Mouse (Mus musculus): Measurements from ENCODE around the gene Wnt5b. TPM values are rescaled to one million over a fixed set of nuclear protein-coding genes. Genes with fewer than 3 reads are reported as not detected.

Wnt5b gene
- polyA plus RNA-seq, 1 experiment: 0.04 TPM

GRCm38 (mm10) chr6:119437894-119438761, 106.0 kb downstream of the Wnt5b start:
- TF ChIP-seq MYOD1 (IDR thresholded peaks at IDR 0.05; ENCODE audit: control insufficient read depth in 1 of 3, insufficient read length in 2 of 3, low read depth in 2 of 3) (no peak), REST (IDR thresholded peaks at IDR 0.05; ENCODE audit: insufficient read depth, insufficient read length) (no peak), POLR2A (IDR thresholded peaks at IDR 0.05; ENCODE audit: insufficient read length, low read depth) (no peak), MAX (IDR thresholded peaks at IDR 0.05; ENCODE audit: low read depth) (no peak), TCF3 (IDR thresholded peaks at IDR 0.05; ENCODE audit: insufficient read length, low read depth) (no peak), POLR2AphosphoS2 (IDR thresholded peaks at IDR 0.05; ENCODE audit: insufficient read length, low read depth) (no peak), USF1 (IDR thresholded peaks at IDR 0.05; ENCODE audit: low read depth) (no peak), MYOG (IDR thresholded peaks at IDR 0.05; ENCODE audit: control insufficient read depth in 1 of 3, insufficient read depth in 1 of 3, insufficient read length in 2 of 3, low read depth in 2 of 3) (no peak), CEBPB (IDR thresholded peaks at IDR 0.05; ENCODE audit: insufficient read depth, poor library complexity, severe bottlenecking) (no peak), TCF12 (IDR thresholded peaks at IDR 0.05; ENCODE audit: insufficient read depth, poor library complexity, severe bottlenecking) (no peak), SRF (IDR thresholded peaks at IDR 0.05; ENCODE audit: control insufficient read depth, insufficient read length, low read depth) (no peak)
- H3K36me3 ChIP-seq (ENCODE audit: control insufficient read depth, insufficient read depth): no peaks in the 10 kb centered on the region
- no peaks in the 10 kb centered on the region for H3K79me2 ChIP-seq (ENCODE audit: control insufficient read depth, insufficient read depth)
- no peak overlapping the region for H3ac ChIP-seq (ENCODE audit: control insufficient read depth, insufficient read length)
- H3K4me2 ChIP-seq (ENCODE audit: low read depth): no peak overlapping the region
- H3K27me3 ChIP-seq (ENCODE audit: control insufficient read depth, insufficient read depth, insufficient read length): peaks cover 26% of the 10 kb centered on the region
- H3K4me3 ChIP-seq: no peak overlapping the region

- Histone ChIP-seq H3ac (ENCODE audit: control insufficient read depth, insufficient read length) (no peak overlapping the region), H3K79me2 (ENCODE audit: control insufficient read depth, insufficient read depth) (no peaks in the 10 kb centered on the region), H3K36me3 (ENCODE audit: control insufficient read depth, insufficient read depth) (no peaks in the 10 kb centered on the region), H3K4me3 (no peak overlapping the region), H3K27me3 (ENCODE audit: control insufficient read depth, insufficient read depth, insufficient read length) (peaks cover 18% of the 10 kb centered on the region), H3K4me2 (ENCODE audit: low read depth) (no peak overlapping the region)
- TF ChIP-seq SRF (IDR thresholded peaks at IDR 0.05; ENCODE audit: control insufficient read depth, insufficient read length, low read depth) (no peak), MYOG (IDR thresholded peaks at IDR 0.05; ENCODE audit: control insufficient read depth in 1 of 3, insufficient read depth in 1 of 3, insufficient read length in 2 of 3, low read depth in 2 of 3) (no peak), MYOD1 (IDR thresholded peaks at IDR 0.05; ENCODE audit: control insufficient read depth in 1 of 3, insufficient read length in 2 of 3, low read depth in 2 of 3) (no peak), MAX (IDR thresholded peaks at IDR 0.05; ENCODE audit: low read depth) (no peak), POLR2AphosphoS2 (IDR thresholded peaks at IDR 0.05; ENCODE audit: insufficient read length, low read depth) (no peak), POLR2A (IDR thresholded peaks at IDR 0.05; ENCODE audit: insufficient read length, low read depth) (no peak), USF1 (IDR thresholded peaks at IDR 0.05; ENCODE audit: low read depth) (no peak), REST (IDR thresholded peaks at IDR 0.05; ENCODE audit: insufficient read depth, insufficient read length) (no peak), TCF12 (IDR thresholded peaks at IDR 0.05; ENCODE audit: insufficient read depth, poor library complexity, severe bottlenecking) (no peak), E2F4 (IDR thresholded peaks at IDR 0.05; ENCODE audit: insufficient read depth) (no peak)
Measured at GRCm38 (mm10) chr6:119434394-119434793, 109.8 kb downstream of the Wnt5b start.

- no peak overlapping the region for H3K4me3 ChIP-seq
- no peaks in the 10 kb centered on the region for H3K27me3 ChIP-seq (ENCODE audit: control insufficient read depth, insufficient read depth, insufficient read length)
- H3K79me2 ChIP-seq (ENCODE audit: control insufficient read depth, insufficient read depth): no peaks in the 10 kb centered on the region
- no peaks in the 10 kb centered on the region for H3K36me3 ChIP-seq (ENCODE audit: control insufficient read depth, insufficient read depth)
- TF ChIP-seq USF1 (IDR thresholded peaks at IDR 0.05; ENCODE audit: low read depth): no peak
- no peak for TF ChIP-seq TCF3 (IDR thresholded peaks at IDR 0.05; ENCODE audit: insufficient read length, low read depth)
- TF ChIP-seq SRF (IDR thresholded peaks at IDR 0.05; ENCODE audit: control insufficient read depth, insufficient read length, low read depth): no peak
- TF ChIP-seq POLR2AphosphoS2 (IDR thresholded peaks at IDR 0.05; ENCODE audit: insufficient read length, low read depth): no peak
- no peak for TF ChIP-seq POLR2A (IDR thresholded peaks at IDR 0.05; ENCODE audit: insufficient read length, low read depth)
- no peak for TF ChIP-seq MYOD1 (IDR thresholded peaks at IDR 0.05; ENCODE audit: control insufficient read depth in 1 of 3, insufficient read length in 2 of 3, low read depth in 2 of 3)
- no peak for TF ChIP-seq E2F4 (IDR thresholded peaks at IDR 0.05; ENCODE audit: insufficient read depth)
- no peak for TF ChIP-seq TCF12 (IDR thresholded peaks at IDR 0.05; ENCODE audit: insufficient read depth, poor library complexity, severe bottlenecking)
- TF ChIP-seq MAX (IDR thresholded peaks at IDR 0.05; ENCODE audit: low read depth): no peak
- TF ChIP-seq REST (IDR thresholded peaks at IDR 0.05; ENCODE audit: insufficient read depth, insufficient read length): no peak
- no peak for TF ChIP-seq CEBPB (IDR thresholded peaks at IDR 0.05; ENCODE audit: insufficient read depth, poor library complexity, severe bottlenecking)
- no peak overlapping the region for H3ac ChIP-seq (ENCODE audit: control insufficient read depth, insufficient read length)
- no peak overlapping the region for H3K4me2 ChIP-seq (ENCODE audit: low read depth)
Measured at GRCm38 (mm10) chr6:119431751-119432324, 112.3 kb downstream of the Wnt5b start.

GRCm38 (mm10) chr6:119430508-119430907, 113.6 kb downstream of the Wnt5b start:
- Histone ChIP-seq H3K79me2 (ENCODE audit: control insufficient read depth, insufficient read depth) (no peaks in the 10 kb centered on the region), H3ac (ENCODE audit: control insufficient read depth, insufficient read length) (no peak overlapping the region), H3K4me3 (no peak overlapping the region), H3K36me3 (ENCODE audit: control insufficient read depth, insufficient read depth) (no peaks in the 10 kb centered on the region), H3K4me2 (ENCODE audit: low read depth) (no peak overlapping the region), H3K27me3 (ENCODE audit: control insufficient read depth, insufficient read depth, insufficient read length) (no peaks in the 10 kb centered on the region)
- TF ChIP-seq MYOG (IDR thresholded peaks at IDR 0.05; ENCODE audit: control insufficient read depth in 1 of 3, insufficient read depth in 1 of 3, insufficient read length in 2 of 3, low read depth in 2 of 3) (no peak), TCF12 (IDR thresholded peaks at IDR 0.05; ENCODE audit: insufficient read depth, poor library complexity, severe bottlenecking) (no peak)

Data from myocyte (in vitro differentiated cells).